Mouse (Mus musculus): ENCODE data around the gene Dip2c. TPM values are rescaled to one million over a fixed set of nuclear protein-coding genes. Genes with fewer than 3 reads are reported as not detected.

Gene Dip2c
- total and polyA plus RNA-seq, 3 experiments = not detected

DNA sequence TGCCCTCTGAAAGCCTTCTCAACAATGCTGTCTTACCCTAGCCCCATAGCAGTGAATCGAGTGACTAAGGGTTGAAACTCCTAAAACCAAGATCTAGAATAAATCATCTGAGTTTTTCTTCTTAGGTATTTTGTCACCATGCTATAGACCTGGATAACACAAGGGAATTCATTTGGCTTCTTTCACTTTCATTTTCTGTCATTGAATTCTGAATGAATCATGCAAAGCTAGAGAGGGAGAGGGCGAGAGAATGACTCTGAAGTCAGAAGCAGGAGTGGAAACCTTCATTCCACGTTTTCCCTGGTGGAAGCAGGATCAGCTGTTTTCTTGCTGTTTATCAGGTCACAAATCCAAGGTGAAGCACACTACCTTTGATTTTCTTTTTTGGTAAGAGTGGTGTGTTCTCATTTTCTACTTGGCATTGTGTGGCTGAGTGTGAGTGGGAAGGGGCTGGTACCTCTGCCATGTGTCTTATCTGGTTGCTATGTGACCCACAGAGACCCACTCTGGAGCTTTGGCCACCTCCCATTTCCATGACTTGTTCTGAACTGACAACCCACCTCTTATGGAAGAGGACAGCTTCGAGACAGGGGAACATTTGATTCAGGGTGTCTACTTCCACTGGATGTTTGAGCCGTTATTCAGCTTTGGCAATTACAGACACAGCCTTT lies 104.5 kb downstream of the Dip2c start:
- no peak overlapping the region for H3K4me3 ChIP-seq (ENCODE audit: control insufficient read depth in 1 of 2, insufficient read depth in 1 of 2, low read depth in 2 of 2, low read length in 2 of 2)
- no peaks in the 10 kb centered on the region for H3K79me2 ChIP-seq (ENCODE audit: control insufficient read depth, insufficient read depth, low read length, poor library complexity)
- no peaks in the 10 kb centered on the region for H3K4me1 ChIP-seq (ENCODE audit: control insufficient read depth in 1 of 2, insufficient read depth in 2 of 2, low read length in 2 of 2)
- H3K9ac ChIP-seq (ENCODE audit: control insufficient read depth, low read depth, low read length, poor library complexity, severe bottlenecking) = no peak overlapping the region
- no peaks in the 10 kb centered on the region for H3K36me3 ChIP-seq (ENCODE audit: control insufficient read depth in 1 of 2, insufficient read depth in 2 of 2, low read length in 2 of 2)
- H3K9me3 ChIP-seq (replicated peaks; ENCODE audit: insufficient read depth, low read length) = no peaks in the 10 kb centered on the region
- TF ChIP-seq CHD1 (IDR thresholded peaks at IDR 0.05; ENCODE audit: low read depth, low read length) (no peak), TBP (IDR thresholded peaks at IDR 0.05; ENCODE audit: low read depth, low read length) (no peak), GATA1 (IDR thresholded peaks at IDR 0.05; ENCODE audit: low read depth, low read length) (no peak), E2F4 (IDR thresholded peaks at IDR 0.05; ENCODE audit: borderline replicate concordance, low read depth, low read length) (no peak), MEF2A (IDR thresholded peaks at IDR 0.05; ENCODE audit: extremely low read depth, insufficient replicate concordance, low read depth, low read length, poor library complexity, severe bottlenecking) (no peak), USF1 (IDR thresholded peaks at IDR 0.05; ENCODE audit: low read depth, low read length) (no peak), BHLHE40 (IDR thresholded peaks at IDR 0.05; ENCODE audit: borderline replicate concordance, low read depth, low read length) (no peak), TCF12 (IDR thresholded peaks at IDR 0.05; ENCODE audit: low read depth, low read length) (no peak), JUND (IDR thresholded peaks at IDR 0.05; ENCODE audit: low read depth, low read length) (no peak), SMC3 (IDR thresholded peaks at IDR 0.05; ENCODE audit: low read depth, low read length) (no peak)
- no peak for DNase-seq (ENCODE audit: low read depth, low spot score)
- no peaks in the 10 kb centered on the region for H3K27me3 ChIP-seq (ENCODE audit: control insufficient read depth in 1 of 2, insufficient read depth in 2 of 2, low read length in 2 of 2)
- H3K27ac ChIP-seq (ENCODE audit: control insufficient read depth, low read depth, low read length) = no peak overlapping the region

- peak; percentile 61 for DNase-seq (ENCODE audit: low read depth, low spot score)
- peaks cover 0 to 3% of the 10 kb centered on the region in 2 experiments; a peak in 1 of 4 replicates for H3K4me1 ChIP-seq (ENCODE audit: control insufficient read depth in 1 of 2, insufficient read depth in 2 of 2, low read length in 2 of 2)
- no peak overlapping the region for H3K9ac ChIP-seq (ENCODE audit: control insufficient read depth, low read depth, low read length, poor library complexity, severe bottlenecking)
- no peaks in the 10 kb centered on the region for H3K79me2 ChIP-seq (ENCODE audit: control insufficient read depth, insufficient read depth, low read length, poor library complexity)
- H3K27ac ChIP-seq (ENCODE audit: control insufficient read depth, low read depth, low read length) = no peak overlapping the region
- TF ChIP-seq ZMIZ1 (IDR thresholded peaks at IDR 0.05; ENCODE audit: low read depth, low read length) (no peak), GATA1 (IDR thresholded peaks at IDR 0.05; ENCODE audit: low read depth, low read length) (peak; percentile 39; the same call in 1 of the 2 replicates), MYB (IDR thresholded peaks at IDR 0.05; ENCODE audit: low read depth, low read length) (peak; percentile 66; the same call in 1 of the 2 replicates), SMC3 (IDR thresholded peaks at IDR 0.05; ENCODE audit: low read depth, low read length) (no peak), KAT2A (conservative IDR thresholded peaks at IDR 0.05; ENCODE audit: low read depth, low read length) (no peak), EP300 (IDR thresholded peaks at IDR 0.05; ENCODE audit: low read depth in 1 of 2, low read length in 2 of 2) (peak; percentile 70 to 76)
- no peaks in the 10 kb centered on the region for H3K27me3 ChIP-seq (ENCODE audit: control insufficient read depth in 1 of 2, insufficient read depth in 2 of 2, low read length in 2 of 2)
- no peaks in the 10 kb centered on the region for H3K36me3 ChIP-seq (ENCODE audit: control insufficient read depth in 1 of 2, insufficient read depth in 2 of 2, low read length in 2 of 2)
- H3K9me3 ChIP-seq (replicated peaks; ENCODE audit: insufficient read depth, low read length) = no peaks in the 10 kb centered on the region
- no peak overlapping the region for H3K4me3 ChIP-seq (ENCODE audit: control insufficient read depth in 1 of 2, insufficient read depth in 1 of 2, low read depth in 2 of 2, low read length in 2 of 2)
Measured at GRCm38 (mm10) chr13:9388017-9388416, 111.7 kb downstream of the Dip2c start.
